Mouse (Mus musculus): ENCODE data around the gene Otulin. TPM values are rescaled to one million over a fixed set of nuclear protein-coding genes. Genes with fewer than 3 reads are reported as not detected.

The Otulin gene
- polyA plus RNA-seq, 1 experiment: 100 TPM

DNA sequence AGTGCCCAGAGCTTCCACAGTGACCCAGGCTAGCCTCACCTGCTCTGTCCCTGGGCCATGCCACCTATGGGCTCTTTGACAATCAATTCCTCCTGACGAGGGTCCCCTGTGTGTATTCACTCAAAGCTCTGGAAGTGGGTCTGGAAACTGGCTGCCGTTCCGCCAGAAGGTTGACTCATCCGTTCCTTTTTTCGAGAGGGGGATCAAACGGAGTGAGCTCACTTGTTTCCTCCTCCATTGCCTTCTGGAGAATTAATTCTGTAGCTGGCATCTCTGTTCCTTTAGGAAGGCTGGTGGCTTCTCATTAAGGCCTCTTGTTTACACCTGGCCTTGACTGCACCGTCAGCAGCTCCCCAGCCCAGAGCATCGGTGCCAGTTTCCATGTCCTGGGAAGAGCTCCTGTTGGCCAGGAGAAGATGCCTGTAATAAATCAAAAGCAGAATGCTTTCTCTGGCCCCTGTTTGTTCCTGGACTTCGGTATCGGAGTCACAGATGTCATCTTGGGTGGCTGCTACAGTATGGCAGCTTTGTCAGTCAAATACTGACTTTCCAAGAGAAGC lies 64.8 kb downstream of the Otulin start:
- TF ChIP-seq POLR2A (IDR thresholded peaks at IDR 0.05; ENCODE audit: borderline replicate concordance, low read depth, low read length) (no peak), CTCF (IDR thresholded peaks at IDR 0.05; ENCODE audit: low read depth, low read length) (no peak)
- no peak overlapping the region for H3K4me3 ChIP-seq (ENCODE audit: insufficient read depth, low read length)
- no peak overlapping the region for H3K27ac ChIP-seq (ENCODE audit: insufficient read depth, low read depth, low read length)
- H3K4me1 ChIP-seq (ENCODE audit: control insufficient read depth, insufficient read depth, low read length): peaks cover 14% of the 10 kb centered on the region

DNA sequence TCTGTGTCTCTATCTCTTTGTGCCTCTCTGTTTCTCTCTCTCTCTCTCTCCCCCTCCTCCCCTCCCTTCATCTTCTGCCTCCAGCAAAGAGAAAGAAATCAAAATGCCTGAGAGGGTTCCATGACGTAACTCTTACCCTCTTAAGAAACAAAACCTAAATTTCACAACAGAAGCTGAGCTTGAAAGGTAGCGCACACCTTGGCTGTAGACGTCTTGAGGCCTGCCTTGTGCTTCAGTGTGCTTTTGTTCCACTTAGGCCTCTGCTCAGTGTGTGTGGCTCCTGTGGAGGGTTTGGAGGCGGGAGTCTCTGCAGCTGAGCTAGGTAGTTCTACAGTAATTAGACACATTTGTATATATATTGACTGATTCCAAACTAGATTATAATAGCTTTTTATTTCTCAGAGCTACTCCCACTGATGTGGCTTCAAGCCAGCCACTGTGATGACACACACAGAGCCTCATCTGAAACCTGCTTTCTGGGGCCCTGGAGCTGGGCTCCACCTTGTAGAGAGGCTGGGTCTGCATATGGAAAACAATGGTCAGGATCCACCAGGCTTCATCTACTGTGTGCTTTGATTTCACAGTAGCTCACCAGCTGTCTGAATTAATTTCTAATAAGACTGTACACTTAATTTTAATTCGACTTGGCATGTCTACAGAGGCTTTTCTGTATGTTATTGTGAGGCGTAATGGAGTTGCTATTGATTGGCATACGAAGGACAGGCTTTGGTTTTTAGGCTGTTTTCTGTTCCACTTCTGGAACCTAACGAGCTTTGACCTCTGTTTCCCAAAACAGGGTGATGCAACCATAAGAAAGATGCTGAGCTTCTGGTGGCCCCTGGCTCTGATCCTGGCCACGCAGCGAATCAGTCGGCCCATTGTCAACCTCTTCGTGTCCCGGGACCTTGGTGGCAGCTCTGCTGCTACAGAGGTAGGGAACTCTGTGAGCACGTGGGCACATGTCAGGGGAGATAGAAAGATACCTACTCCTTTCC lies 66.1 kb downstream of the Otulin start:
- no peak overlapping the region for H3K4me3 ChIP-seq (ENCODE audit: insufficient read depth, low read length)
- H3K27ac ChIP-seq (ENCODE audit: insufficient read depth, low read depth, low read length): no peak overlapping the region
- TF ChIP-seq CTCF (IDR thresholded peaks at IDR 0.05; ENCODE audit: low read depth, low read length): no peak
- no peak for TF ChIP-seq POLR2A (IDR thresholded peaks at IDR 0.05; ENCODE audit: borderline replicate concordance, low read depth, low read length)
- peaks cover 2% of the 10 kb centered on the region for H3K4me1 ChIP-seq (ENCODE audit: control insufficient read depth, insufficient read depth, low read length)

DNA sequence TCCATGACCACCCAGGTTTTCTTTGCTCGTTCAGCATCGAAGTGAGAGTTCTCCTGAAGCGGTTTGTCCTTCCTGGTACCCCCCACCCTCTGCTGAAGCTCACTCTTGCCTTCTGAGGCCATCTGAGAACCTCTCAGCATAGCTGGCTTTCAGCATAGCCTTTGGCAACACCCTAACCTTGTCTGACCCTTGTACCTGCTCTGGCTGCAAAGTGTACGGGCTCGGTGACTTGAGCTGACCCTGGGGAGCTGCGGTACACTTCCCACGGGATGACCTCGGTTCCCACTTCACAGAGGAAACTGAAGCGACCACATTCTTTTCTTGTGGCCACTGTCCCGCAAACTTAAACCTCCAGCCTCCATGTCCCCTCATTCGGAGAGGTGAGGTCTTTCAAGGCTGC lies 70.2 kb downstream of the Otulin start:
- Histone ChIP-seq H3K4me3 (ENCODE audit: insufficient read depth, low read length) (no peak overlapping the region), H3K4me1 (ENCODE audit: control insufficient read depth, insufficient read depth, low read length) (no peaks in the 10 kb centered on the region), H3K27ac (ENCODE audit: insufficient read depth, low read depth, low read length) (no peak overlapping the region)
- TF ChIP-seq POLR2A (IDR thresholded peaks at IDR 0.05; ENCODE audit: borderline replicate concordance, low read depth, low read length): no peak

DNA sequence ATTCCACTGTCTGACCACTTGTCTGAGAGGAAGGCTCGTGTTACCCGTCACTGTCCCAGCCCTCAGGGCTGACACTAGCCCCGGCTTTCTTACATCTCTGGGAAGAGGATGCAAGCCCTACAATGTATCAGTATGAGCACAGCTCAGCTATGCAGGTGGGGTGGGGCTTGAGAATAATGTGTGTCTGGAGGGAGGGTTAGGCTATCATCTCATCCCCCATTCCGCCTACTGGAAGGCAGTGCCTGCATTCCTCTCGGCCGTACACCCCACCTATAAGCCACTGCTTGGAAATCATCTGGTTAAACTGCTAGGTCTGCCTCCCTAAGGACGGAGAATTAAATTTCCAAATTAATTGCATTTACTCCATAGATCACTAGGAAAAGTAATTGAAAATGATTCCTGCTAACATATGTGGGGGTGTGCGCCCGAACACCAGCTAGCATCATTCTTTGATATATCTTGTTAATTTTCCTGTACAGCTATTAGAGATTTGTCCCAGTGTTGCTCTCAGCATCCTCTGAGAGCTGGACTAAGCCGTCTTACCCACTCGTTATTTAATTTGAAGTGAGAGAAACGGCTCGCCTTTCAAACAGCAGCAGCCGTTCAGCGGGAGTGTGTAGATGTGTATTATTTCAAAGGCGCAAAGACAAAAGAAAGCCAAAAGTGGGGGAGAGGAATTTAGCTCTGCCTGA lies 71.9 kb downstream of the Otulin start:
- TF ChIP-seq CTCF (IDR thresholded peaks at IDR 0.05; ENCODE audit: low read depth, low read length) (no peak), POLR2A (IDR thresholded peaks at IDR 0.05; ENCODE audit: borderline replicate concordance, low read depth, low read length) (no peak)

DNA sequence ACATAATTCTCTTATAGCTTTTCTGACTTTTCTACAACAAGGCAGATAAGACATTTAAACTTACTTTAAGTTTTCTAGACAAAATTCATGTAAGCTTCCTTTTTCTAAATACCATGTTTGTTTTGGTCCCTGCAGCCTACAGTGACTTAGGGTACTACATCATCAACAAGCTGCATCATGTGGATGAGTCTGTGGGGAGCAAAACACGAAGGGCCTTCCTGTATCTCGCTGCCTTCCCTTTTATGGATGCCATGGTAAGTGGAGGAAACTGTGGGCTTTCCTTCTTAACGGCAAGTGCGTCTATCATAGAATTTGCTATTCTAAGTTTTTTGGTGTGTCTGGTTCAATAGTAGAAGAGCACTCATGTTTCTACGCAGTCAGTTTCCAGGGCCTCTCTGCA lies 76.9 kb downstream of the Otulin start:
- no peak overlapping the region for H3K4me3 ChIP-seq (ENCODE audit: insufficient read depth, low read length)
- H3K4me1 ChIP-seq (ENCODE audit: control insufficient read depth, insufficient read depth, low read length): peaks cover 8% of the 10 kb centered on the region
- TF ChIP-seq POLR2A (IDR thresholded peaks at IDR 0.05; ENCODE audit: borderline replicate concordance, low read depth, low read length) (no peak), CTCF (IDR thresholded peaks at IDR 0.05; ENCODE audit: low read depth, low read length) (no peak)
- H3K27ac ChIP-seq (ENCODE audit: insufficient read depth, low read depth, low read length): no peak overlapping the region

More for the DNA sequence above, 71.9 kb downstream of the Otulin start:
- Histone ChIP-seq H3K4me1 (ENCODE audit: control insufficient read depth, insufficient read depth, low read length) (peaks cover 1% of the 10 kb centered on the region; the same call in 1 of the 2 replicates), H3K27ac (ENCODE audit: insufficient read depth, low read depth, low read length) (no peak overlapping the region), H3K4me3 (ENCODE audit: insufficient read depth, low read length) (no peak overlapping the region)

DNA sequence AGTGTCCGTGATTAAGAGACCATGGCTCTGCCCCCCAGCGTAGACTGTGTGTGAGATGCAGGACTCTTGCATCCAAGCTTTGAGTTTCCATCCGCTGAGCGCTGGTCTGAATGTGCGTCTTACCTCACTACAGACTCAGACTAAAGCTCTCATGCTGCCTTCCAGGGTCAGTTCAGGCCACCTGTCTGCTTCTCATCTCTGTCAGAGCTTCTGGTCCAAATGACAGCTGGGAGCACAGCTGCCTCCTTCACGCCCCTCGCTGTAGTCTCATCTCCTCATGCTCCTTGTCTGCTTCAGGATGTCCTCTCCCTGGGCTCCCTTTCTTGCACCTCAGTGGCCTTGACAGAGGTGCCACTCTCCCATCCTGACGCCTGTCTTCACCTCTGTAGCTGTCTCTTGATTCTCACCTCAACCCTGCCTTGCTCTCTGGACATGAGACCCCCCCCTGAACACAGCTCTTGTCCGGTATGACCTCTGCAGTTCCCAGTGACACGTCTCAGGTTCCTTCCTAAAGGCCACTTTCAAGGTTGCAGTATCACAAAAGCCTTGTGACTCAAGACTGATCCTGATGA lies 78.3 kb downstream of the Otulin start:
- Histone ChIP-seq H3K4me1 (ENCODE audit: control insufficient read depth, insufficient read depth, low read length) (peaks cover 8% of the 10 kb centered on the region), H3K4me3 (ENCODE audit: insufficient read depth, low read length) (no peak overlapping the region), H3K27ac (ENCODE audit: insufficient read depth, low read depth, low read length) (no peak overlapping the region)
- TF ChIP-seq CTCF (IDR thresholded peaks at IDR 0.05; ENCODE audit: low read depth, low read length) (no peak), POLR2A (IDR thresholded peaks at IDR 0.05; ENCODE audit: borderline replicate concordance, low read depth, low read length) (no peak)

DNA sequence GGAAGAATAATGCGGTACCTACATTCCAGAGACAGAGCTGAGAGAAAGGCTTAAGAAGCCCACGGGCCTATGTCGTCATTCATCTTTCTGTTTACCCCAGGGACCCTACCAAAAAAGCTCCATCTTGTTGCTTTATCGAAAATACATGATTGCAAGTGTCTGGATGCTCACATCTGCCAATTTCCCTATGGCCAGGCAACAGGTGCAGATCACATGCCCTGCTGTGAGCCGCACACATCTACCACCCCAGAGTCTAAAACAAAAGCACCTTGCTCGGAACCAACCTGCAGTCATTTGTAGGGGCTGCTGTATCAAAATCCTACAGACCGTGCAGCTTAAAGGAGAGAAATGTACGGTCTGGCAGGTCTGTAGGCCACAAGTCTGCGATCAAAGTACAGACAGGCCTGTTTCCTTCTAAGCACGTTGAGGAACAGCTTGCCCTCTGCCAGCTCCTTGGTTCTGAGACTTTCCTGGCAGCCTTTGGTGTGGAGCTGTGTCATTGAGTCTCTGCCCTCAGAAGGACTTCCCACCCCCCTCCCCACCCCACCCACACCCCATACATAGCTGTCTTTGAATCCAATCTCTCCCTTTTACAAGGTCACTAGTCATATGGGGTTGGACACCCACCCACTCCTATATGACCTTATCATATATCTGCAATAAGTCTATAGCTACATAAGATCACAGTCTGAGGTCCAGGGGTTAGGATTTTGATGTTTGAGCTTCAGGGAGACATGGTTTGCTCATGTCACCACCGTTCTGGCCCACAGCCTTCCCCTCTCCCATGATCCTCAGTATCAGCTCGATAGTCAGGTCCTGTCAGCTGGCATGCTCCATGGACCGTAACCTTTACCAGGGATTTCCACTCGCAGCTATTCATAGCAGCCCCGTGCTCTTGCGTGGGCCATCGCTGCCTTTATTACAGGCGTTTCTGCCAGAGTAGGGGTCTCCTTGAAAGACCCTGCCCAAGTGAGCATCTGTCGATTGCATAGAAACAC lies 79.1 kb downstream of the Otulin start:
- no peak overlapping the region for H3K27ac ChIP-seq (ENCODE audit: insufficient read depth, low read depth, low read length)
- no peak for TF ChIP-seq CTCF (IDR thresholded peaks at IDR 0.05; ENCODE audit: low read depth, low read length)
- no peak for TF ChIP-seq POLR2A (IDR thresholded peaks at IDR 0.05; ENCODE audit: borderline replicate concordance, low read depth, low read length)
- peaks cover 8% of the 10 kb centered on the region for H3K4me1 ChIP-seq (ENCODE audit: control insufficient read depth, insufficient read depth, low read length)
- no peak overlapping the region for H3K4me3 ChIP-seq (ENCODE audit: insufficient read depth, low read length)

DNA sequence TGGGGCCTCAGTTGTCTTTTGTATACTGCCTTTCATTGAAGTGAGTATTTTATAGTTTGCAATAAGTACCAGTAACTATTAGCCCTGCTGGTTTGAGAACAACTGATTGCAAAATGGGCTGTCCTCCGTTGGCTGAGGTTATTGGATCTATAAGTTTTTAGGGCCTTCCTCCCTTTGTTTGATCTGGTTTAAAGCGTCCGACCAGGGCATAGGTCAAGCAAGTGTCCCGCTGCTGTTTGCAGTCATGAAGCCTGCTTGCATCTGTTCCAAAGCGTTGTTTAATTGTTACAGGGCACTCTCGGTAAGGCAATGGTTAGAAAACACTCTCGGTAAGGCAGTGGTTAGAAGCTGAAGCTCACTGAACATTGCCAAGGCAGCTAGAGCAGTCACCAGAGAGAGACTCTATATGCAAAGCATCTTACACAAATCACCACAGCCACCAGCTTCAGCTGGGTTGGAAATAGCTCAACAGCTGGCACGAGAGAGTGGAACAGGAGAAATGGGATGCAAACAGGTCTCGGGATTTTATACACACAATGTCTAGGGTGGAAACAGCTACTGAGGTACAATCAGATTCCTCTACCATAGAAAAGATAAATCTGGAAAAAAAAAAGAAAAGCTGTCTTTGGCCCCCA lies 80.0 kb downstream of the Otulin start:
- TF ChIP-seq CTCF (IDR thresholded peaks at IDR 0.05; ENCODE audit: low read depth, low read length) (no peak), POLR2A (IDR thresholded peaks at IDR 0.05; ENCODE audit: borderline replicate concordance, low read depth, low read length) (no peak)
- H3K4me3 ChIP-seq (ENCODE audit: insufficient read depth, low read length): no peak overlapping the region
- peaks cover 8% of the 10 kb centered on the region for H3K4me1 ChIP-seq (ENCODE audit: control insufficient read depth, insufficient read depth, low read length)
- no peak overlapping the region for H3K27ac ChIP-seq (ENCODE audit: insufficient read depth, low read depth, low read length)
